Mouse (Mus musculus) E14TG2a.4 (cell line): ENCODE results near the gene Atg13.

Source experiments
- CTCF ChIP-seq: conservative IDR thresholded peaks from 2 replicates; pipeline ENCODE4 v1.5.1; 2014; ENCODE audit warnings: low read length
- NANOG ChIP-seq: IDR thresholded peaks from 2 replicates; pipeline ENCODE4 v1.6.1; 2014; ENCODE audit warnings: borderline replicate concordance, low read length, mixed read lengths

DNA sequence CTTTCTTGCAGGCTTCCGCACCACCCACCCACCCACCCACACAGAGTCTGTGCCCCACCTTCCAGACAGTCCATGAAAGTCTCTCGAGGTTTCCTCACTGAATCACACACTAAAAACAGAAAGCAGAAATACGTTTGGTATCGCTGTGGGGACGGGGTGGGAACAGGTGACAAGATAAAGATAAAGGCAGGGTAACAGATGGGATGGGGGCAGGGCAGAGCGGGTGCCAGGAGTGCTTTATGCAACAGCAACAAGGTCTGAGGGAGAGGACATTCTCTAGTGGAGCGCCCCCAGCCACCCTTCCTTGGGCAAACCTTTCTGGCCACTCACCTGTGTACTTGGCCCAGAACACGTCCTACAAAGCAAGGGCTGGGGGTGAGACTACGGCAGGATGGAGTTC lies 75.5 kb downstream of the Atg13 start:
- TF ChIP-seq CTCF (no peak), NANOG (no peak)
